Mouse (Mus musculus): ENCODE data around the gene Gap43. TPM values are rescaled to one million over a fixed set of nuclear protein-coding genes. Genes with fewer than 3 reads are reported as not detected.

Gene Gap43
- not detected for total RNA-seq (2023)

GRCm38 (mm10) chr16:42340021-42340768 lies at the start of gene Gap43:
Gap43 (minus strand) TSS chr16:42340651.

